Mouse (Mus musculus): ENCODE measurements around the gene Tuba1b.
"Not testable (repeated sequence)": the region's sequence is repeated elsewhere in the genome, so short reads cannot be mapped to it uniquely, and the experiment has no call there.

The Tuba1b gene

GRCm38 (mm10) chr15:98954425-98955253, 20.3 kb upstream of the Tuba1b start:
- CTCF ChIA-PET = interaction anchor here (0.5 to 1.2 kb wide), 4 partner anchors 10 to 78 kb away, joined by 3 to 8 read pairs (median 4); partner anchors contain the start of gene Lmbr1l

DNA sequence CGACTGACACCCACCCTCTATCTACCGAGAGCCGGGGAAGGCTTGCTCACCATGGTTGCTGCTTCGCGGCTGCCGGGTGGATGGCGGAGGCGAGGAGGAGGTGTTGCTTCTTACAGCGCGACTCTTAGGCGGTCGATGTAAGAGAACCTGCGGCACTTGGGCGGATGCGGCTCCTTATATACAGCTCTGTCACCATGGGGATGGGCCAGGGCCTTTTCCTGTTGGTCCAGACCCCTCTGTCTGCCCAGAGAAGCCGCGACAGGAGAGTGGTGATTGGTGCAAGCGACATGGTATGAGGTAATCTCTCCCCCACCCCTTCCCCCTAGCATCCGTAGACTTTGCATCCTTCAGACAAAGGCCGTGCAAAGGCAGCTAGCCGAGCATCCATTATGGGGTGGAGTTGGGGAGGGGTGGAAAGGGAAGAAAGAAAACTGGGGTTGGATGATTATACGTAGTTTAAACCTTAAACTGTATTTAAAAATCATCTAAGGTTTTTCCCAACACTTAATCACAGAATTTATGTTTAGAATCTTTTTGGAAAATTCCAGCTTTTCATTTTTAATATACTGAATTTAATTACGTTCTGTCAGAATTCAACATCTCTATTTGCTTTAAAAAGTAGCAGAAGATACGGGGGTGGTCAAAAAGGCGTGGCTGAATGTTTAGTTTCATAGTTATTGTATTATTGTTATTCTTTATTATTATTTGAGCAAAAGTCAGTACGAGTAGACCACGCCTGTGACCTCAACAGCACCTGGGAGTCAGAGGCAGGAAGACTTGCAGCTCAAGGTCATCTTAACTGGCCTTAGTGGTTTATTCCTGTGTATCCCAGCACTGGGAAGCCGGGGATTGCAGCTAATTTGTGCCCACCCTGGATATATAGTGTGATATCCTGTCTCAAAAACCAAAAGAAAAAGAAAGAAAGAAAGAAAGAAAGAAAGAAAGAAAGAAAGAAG, 19.3 kb upstream of the Tuba1b start, which contains the start of the genes Gm49450 and Tuba1a:
Gene Gm49450 (minus strand): TSS at position 151 of the 956 bp plus-strand sequence.
Gene Tuba1a (minus strand): TSS at position 303 of the 956 bp plus-strand sequence.
- CTCF ChIA-PET = interaction anchor here (0.6 to 1.4 kb wide), 5 partner anchors 9 to 49 kb away, joined by 3 to 8 read pairs (median 4); partner anchors contain the start of gene Lmbr1l

DNA sequence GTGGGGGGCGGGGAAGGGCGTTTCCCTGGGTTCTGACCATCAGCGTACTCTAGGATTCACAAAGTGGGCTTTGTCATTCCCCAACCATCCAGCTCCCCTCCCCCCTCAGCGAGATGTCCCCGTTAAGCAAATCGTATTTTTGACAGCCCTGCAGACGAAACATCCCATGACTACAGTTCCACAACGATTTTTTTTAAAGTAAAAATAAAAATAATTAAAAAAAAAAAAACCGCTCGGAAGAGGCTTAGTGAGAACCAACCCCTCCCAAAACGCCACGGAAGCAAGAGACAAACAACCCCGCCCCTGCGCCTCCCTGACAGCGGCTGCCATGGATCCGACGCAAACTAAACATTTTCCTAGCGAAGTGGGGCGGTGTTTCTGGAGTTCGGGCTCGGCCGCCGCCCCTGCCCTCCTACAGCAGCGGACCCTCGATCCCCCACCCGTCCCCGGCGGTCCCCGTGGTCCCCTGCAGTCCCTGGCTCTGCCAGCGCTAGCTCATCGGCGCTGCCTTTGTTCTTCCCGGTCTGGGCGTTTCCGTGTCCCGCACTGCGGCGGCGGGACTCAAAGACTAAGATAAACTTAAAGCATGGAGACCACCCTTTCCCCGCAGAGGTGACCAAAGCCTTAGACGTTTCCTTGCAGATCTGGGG, 18.5 kb upstream of the Tuba1b start:
- CTCF ChIA-PET = interaction anchor here (0.8 to 1.4 kb wide), 4 partner anchors 11 to 61 kb away, joined by 3 to 8 read pairs (median 4); no protein-coding TSS in a partner anchor

DNA sequence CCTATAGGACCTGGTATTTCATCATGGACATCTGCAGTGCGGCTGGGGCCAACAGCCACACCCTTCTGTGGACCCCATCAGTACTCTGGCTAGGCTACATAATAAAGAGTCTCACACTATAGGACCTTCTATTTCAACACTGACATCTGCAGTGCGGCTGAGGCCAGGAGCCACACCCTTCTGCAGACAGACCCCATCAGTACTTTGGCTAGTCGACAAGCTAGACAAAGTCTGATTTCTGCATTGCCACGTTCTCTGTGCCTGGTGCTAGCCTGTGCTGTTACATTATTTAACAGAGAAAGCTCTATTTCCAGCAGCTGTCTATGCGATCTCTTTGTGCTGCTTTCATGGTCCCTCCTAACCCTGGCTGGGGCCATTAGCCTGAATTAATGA, 17.7 kb upstream of the Tuba1b start:
- CTCF ChIA-PET = interaction anchor here (0.7 to 1.3 kb wide), 4 partner anchors 22 to 82 kb away, joined by 3 to 8 read pairs (median 6); no protein-coding TSS in a partner anchor

- CTCF ChIA-PET = interaction anchor here (0.7 to 1.3 kb wide), 4 partner anchors 23 to 82 kb away, joined by 3 to 8 read pairs (median 6); no protein-coding TSS in a partner anchor
Observed at GRCm38 (mm10) chr15:98951122-98952062, 17.0 kb upstream of the Tuba1b start.

DNA sequence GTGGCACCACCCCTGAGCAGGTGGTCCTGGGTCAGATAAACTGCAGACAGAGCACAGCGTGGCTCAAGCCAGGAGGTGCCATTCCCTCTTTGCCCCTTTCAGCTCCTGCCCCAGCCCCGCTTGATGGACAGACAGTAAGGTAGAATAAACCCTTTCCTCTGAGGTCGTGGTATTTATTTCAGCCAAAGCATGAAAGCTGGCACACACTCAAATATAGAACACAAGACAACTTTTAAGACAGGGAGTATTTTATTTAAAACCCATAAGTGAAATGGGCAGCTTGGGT, 15.2 kb upstream of the Tuba1b start:
- CTCF ChIA-PET = no interaction called here

DNA sequence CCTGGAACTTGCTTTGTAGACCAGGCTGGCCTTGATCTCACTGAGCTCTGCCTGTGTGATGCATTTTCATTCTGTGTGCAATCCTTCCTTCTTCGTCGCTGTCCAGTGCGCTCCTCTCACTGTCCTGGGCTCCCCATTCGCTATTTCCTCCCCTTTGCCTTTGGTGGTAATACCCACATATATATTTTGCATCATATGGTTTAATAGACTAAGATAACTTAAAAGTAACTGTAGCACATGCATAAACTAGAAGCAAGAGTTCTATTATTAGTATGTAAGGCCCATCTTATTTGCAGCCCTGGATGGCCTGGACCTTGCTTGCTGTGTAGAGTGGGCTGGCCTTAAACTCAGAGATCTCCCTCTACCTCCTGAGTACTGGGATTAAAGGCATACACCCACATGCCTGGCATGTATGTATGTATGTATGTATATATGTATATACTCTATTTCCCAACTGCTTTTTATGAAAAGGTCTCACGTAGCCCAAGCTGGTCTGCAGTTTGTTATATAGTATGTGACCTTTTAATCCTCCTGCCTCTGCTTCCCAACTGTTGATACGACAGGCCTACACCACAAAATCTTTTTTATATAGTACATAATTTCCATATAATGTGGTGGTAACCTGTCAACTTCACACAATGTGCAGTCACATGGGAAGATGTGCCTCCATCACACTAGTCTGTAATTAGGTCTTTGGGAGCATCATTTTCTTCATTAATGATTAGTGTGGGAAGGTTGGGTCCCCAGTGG, 14.7 kb upstream of the Tuba1b start:
- CTCF ChIA-PET = no interaction called here

- CTCF ChIA-PET = no interaction called here
Observed at GRCm38 (mm10) chr15:98948382-98948781, 14.0 kb upstream of the Tuba1b start.

DNA sequence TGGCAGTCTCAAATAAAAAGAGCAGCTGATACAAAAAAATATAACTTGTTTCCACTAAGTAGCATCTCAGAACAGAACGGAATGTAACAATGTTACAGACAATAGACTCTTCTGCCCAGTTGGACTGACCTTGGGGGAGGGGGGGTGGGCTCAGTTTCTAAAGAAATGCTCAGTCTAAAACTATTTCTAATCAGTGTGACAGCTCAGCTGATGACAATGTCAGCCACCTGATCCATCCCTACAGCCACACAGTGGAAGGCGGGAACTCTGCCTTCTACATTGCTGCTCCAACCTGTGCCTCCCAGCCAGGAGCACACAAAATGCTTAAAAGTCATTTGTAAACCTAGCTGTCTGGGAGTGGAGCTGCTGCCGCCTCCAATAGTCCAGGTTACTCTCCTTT, 13.5 kb upstream of the Tuba1b start:
- CTCF ChIA-PET = interaction anchor here (0.6 kb wide), 1 partner anchor 54 kb away, joined by 3 read pairs; no protein-coding TSS in a partner anchor

DNA sequence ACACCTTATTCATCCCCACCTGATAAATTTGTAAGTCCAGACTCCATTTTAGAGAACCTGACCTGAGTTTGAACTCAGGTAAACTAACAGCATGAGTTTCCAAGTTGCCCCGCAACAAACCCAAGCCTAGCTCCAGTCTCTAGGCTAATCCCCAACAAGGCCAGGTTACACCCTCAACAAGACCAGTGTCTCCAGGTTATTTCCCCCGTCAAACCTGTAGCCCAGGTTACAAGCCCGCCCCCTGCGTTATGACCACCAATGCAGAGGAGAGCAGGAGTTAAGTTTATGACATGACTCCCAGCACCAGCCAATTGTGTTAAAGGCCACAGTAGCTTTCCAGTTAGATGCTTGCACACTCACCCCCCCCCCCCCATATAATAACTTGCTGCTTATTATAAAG, 8.8 kb upstream of the Tuba1b start:
- CTCF ChIA-PET = interaction anchor here (0.6 kb wide), 1 partner anchor 8 kb away, joined by 5 read pairs; no protein-coding TSS in a partner anchor

DNA sequence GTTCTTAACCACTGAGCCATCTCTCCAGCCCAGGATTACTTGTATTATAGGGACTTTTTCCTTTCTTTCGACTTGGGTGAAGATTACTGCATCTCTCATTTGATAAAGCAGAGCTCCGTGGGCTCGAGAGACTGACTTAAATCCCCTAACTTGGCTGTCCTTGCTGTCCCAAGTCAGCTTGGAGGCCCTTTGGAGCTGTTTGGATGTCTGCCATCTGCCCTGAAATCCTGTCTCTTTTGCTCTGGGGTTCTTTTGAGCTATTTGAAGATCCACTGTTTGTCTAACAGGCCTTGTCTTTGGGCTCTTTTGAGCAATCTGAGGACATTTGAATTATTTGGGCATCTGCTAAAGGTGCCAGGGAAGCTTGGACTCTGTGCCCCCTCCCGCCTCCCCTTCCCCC, 7.7 kb upstream of the Tuba1b start:
- CTCF ChIA-PET = interaction anchor here (0.7 to 0.9 kb wide), 2 partner anchors 11 to 43 kb away, joined by 3 to 4 read pairs; partner anchors contain the start of genes Gm49450 and Tuba1a

DNA sequence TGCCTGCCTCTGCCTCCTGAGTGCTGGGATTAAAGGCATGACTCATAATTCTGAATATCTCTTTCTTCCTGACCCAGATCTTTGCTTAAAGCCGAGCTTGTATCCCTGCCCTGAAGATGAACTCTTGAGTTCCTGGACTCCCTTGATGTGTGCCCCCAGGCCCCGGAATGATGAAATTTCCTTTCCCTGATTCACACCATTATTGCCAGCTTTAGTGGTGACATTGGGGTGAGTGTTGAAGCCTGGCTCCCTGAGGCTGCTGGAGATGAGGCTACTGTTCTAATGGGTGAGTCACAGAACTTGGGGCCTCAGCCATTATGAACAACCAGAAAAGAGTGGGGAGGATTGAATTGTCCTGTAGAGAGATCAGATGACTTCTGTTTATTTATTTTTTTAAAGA, 7.2 kb upstream of the Tuba1b start:
- CTCF ChIA-PET = interaction anchor here (0.7 to 0.9 kb wide), 2 partner anchors 12 to 44 kb away, joined by 3 to 4 read pairs; partner anchors contain the start of genes Gm49450 and Tuba1a

- CTCF ChIA-PET = no interaction called here
Observed at GRCm38 (mm10) chr15:98940816-98941215, 6.5 kb upstream of the Tuba1b start.

GRCm38 (mm10) chr15:98933833-98934216, 540 bp downstream of the Tuba1b start:
- CTCF ChIA-PET = interaction anchor here (0.6 kb wide), 2 partner anchors 21 to 61 kb away, joined by 4 to 12 read pairs; no protein-coding TSS in a partner anchor

DNA sequence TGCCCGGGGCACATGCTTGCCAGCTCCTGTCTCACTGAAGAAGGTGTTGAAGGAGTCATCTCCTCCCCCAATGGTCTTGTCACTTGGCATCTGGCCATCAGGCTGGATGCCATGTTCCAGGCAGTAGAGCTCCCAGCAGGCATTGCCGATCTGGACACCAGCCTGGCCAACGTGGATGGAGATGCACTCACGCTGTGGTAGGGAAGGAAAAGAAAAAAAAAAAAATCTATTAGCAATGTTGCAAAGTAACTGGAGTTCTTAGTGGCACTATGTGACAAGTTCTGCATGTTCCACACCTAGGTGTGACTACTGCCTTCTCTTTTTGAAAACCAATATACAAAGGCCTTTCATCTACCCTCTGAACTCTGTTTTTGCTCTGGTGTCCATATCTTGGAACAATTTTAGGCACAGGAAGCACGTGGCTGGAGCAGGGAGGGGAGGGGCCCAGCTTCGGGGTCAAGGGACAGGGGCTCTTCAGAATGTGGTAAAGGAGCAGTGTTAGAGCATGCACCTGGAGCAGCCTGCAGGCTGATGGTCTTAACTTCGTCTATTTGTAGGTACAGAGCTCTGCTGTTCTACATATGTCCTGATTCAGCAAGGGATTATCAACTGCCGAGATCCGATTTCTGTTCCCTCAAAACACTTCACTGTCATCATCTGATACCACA, 1.2 kb downstream of the Tuba1b start:
- CTCF ChIA-PET = not testable (repeated sequence)

- CTCF ChIA-PET = no interaction called here
Observed at GRCm38 (mm10) chr15:98930998-98931397, 3.4 kb downstream of the Tuba1b start.

GRCm38 (mm10) chr15:98930017-98930734, 4.2 kb downstream of the Tuba1b start:
- CTCF ChIA-PET = no interaction called here

Data from spleen, embryonic (tissue).